Mouse (Mus musculus): ENCODE results near the gene Tmem91. TPM values are rescaled to one million over a fixed set of nuclear protein-coding genes. Genes with fewer than 3 reads are reported as not detected.

Tmem91 gene
- polyA plus RNA-seq, 1 experiment from 2014 or later, result 4.0 TPM

DNA sequence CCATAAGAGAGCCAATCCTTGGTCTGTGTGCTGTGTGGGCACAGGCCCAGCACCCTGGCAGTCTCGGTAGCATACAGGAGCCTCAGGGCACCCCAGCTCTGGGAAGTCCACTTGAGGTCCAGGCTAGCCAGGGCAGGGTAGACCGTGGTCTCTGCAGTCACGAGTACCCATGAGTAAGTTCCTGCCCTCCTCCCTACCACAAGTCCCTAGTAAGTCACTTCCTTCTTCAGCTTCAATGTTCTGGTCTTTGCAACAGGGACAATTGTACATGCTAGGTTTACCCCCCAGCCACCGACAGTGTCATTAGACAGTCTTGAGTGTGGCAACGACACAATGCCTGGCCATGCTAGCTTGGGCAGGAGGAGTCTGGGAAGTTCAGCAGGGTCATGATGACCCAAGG is 42.3 kb downstream of the Tmem91 start:
- H3K4me1 ChIP-seq, result peaks cover under 1% of the 10 kb centered on the region
- peaks cover 36% of the 10 kb centered on the region for H3K36me3 ChIP-seq (replicated peaks)
- H3K9me3 ChIP-seq, result no peaks in the 10 kb centered on the region
- no peak for ATAC-seq (ENCODE audit: low FRiP score)
- peaks cover 16% of the 10 kb centered on the region for H3K27me3 ChIP-seq
- WGBS, result 93% methylated on average over 5 of the region's 5 CpGs
- H3K4me3 ChIP-seq (replicated peaks), result no peak overlapping the region
- no peak overlapping the region for H3K27ac ChIP-seq
- no peak overlapping the region for H3K4me2 ChIP-seq
- no peak overlapping the region for H3K9ac ChIP-seq

DNA sequence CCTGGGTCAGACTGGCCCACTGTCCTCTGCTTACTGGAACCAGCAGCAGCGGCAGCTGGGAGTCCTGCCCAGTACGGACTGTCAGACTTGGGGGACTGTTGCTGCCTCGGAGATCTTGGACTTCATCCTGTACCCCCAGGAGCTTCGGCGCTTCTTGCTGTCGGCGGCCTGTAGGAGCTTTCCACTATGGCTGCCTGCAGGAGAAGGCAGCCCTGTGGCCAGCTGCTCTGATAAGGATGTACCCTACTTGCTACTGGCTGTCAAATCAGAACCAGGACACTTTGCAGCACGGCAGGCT is 46.7 kb downstream of the Tmem91 start:
- WGBS, result 68% methylated on average over 8 of the region's 8 CpGs
- no peak overlapping the region for H3K27ac ChIP-seq
- ATAC-seq (ENCODE audit: low FRiP score), result no peak
- peaks cover 26% of the 10 kb centered on the region for H3K27me3 ChIP-seq
- no peak overlapping the region for H3K4me3 ChIP-seq (replicated peaks)
- H3K9me3 ChIP-seq, result no peaks in the 10 kb centered on the region
- H3K9ac ChIP-seq, result no peak overlapping the region
- peaks cover 33% of the 10 kb centered on the region for H3K36me3 ChIP-seq (replicated peaks)
- peaks cover 11% of the 10 kb centered on the region for H3K4me1 ChIP-seq
- H3K4me2 ChIP-seq, result no peak overlapping the region

DNA sequence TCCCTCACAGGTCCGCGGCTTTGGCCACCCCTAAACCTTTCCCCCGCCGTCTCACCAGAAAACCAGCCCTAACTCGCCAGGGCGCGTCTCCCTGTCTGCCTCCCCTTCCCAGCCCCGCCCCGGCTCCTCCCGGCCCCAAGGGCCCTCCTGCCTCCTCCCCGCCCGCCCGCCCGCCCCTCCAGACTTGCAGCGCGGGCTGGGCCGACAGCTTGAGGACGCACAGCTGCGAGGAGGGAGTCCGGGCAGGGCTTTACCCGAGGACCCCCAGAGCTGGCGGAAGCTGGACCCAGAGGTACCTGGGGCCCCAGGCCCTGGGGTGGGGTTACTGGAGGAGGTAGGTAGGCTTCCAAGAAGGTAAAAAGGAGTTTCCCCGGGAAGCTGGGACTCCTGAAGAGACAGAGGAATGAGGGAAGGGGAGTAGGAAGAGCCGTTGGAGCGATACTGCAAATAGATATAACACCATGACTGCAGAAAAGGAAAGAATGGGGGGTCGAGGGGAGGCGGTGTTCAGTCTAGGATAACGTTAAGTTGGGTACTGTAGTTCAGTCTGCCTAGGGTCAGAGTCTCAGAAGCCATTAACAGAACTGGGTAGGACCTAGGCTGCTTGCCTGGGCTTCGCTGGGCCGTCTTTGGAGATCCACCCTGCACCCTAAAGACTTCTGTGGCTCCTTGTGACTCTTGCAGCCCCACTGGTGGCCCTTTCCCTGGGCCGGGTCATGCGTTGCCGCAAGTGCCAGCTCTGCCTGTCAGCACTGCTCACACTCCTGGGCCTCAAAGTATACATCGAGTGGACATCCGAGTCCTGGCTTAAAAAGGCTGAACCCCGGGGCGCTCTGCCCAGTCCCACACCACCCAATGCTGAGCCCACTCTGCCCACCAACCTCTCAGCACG is 47.3 kb downstream of the Tmem91 start:
- ATAC-seq (ENCODE audit: low FRiP score), result peak; percentile 58; the same call in 1 of the 2 replicates

DNA sequence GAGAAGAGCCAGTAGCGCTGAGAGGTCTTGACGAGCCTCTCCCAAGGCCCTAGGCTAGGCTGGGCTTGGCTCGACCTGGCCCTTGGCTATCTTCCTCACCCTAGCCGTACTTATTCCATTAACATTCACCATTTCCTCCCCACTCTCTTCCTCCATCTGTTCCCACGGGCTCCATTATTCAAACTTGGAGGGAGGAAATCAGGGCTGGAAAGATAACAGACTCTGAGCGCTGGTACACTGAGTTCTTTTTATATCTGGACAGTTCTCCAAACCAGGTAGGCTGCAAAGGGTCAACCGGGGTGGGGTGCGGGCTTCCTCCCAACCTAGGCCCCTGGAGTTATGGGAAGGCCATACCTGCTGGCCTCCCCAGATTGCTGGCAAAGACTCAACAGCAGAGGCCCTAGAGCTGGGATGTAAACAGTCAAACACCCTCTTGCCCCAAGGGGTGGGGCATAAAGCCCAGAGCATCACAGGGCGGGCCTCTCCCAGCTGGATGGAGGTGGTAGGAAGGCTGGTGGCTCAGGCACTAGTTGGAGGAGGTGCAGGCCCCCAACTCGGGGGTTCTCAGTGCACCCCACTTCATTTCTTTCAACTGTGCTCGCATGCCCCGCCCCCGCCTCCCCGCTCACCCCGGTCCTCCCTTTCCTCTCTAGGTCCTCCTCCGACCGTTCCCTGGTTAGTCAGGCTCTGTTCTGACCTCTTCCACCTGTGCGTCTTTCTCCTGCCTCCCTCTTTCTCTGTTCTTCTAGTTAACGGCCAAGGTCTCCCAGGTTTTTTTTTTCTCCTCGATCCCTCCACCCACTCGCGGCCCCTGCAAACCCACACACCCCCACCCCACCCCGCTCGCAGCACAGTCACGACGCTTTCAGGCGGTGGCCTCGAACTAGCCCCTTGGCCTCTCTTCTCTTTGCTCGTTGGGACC is 48.2 kb downstream of the Tmem91 start, which contains the start of gene B3gnt8:
Gene B3gnt8 (plus strand): TSS at position 146 of the 922 bp plus-strand sequence.
- WGBS, result 22% methylated on average over 29 of the region's 29 CpGs
- no peak within 1 kb of the TSS for H3K27ac ChIP-seq
- peak within 1 kb of the TSS; percentile 49; the same call in 1 of the 2 replicates for H3K9ac ChIP-seq

More for the DNA sequence above, 47.3 kb downstream of the Tmem91 start:
- peak overlapping the region; percentile 52 for H3K4me2 ChIP-seq
- 18% methylated on average over 38 of the region's 38 CpGs for WGBS
- no peak overlapping the region for H3K27ac ChIP-seq
- no peaks in the 10 kb centered on the region for H3K9me3 ChIP-seq
- H3K4me3 ChIP-seq (replicated peaks), result peak overlapping the region; percentile 27
- H3K36me3 ChIP-seq (replicated peaks), result peaks cover 29% of the 10 kb centered on the region
- peaks cover 26% of the 10 kb centered on the region for H3K27me3 ChIP-seq
- H3K9ac ChIP-seq, result peak overlapping the region; percentile 49; the same call in 1 of the 2 replicates
- peaks cover 11% of the 10 kb centered on the region for H3K4me1 ChIP-seq

DNA sequence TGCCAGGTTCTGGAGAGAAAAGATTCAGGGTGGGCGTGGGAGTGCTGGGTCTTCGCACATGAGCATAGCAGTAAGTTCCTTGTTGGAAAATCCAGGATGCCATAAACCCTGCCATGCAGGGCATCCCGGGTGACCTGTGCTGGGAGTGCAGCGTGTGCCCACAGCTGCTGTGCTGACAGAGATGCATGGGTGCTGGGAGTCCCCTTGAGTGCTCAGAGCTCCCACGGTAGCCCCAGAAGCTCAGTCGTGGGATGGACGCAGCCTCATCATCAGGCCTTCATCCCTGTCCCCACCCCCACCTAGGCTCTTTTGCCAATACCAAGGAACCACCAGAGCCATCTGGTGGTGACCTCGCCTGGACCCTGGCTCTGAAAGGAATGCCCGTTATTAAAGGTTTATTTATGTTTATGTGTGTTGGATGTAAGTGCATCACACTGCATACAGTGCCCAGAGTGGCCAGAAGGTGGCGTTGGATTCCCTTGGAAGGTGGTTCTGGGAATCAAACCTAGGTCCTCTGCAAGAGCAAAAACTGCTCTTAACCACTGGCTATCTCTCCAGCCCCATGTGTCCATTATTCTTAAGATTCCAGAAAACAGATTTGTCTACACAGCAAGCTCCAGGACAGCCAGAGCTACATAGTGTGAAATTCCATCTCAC is 49.2 kb downstream of the Tmem91 start:
- H3K27ac ChIP-seq, result no peak overlapping the region
- no peak for ATAC-seq (ENCODE audit: low FRiP score)
- H3K9me3 ChIP-seq, result no peaks in the 10 kb centered on the region
- H3K4me1 ChIP-seq, result peaks cover 11% of the 10 kb centered on the region
- peaks cover 30% of the 10 kb centered on the region for H3K36me3 ChIP-seq (replicated peaks)
- no peak overlapping the region for H3K4me3 ChIP-seq (replicated peaks)
- no peak overlapping the region for H3K9ac ChIP-seq
- H3K27me3 ChIP-seq, result peaks cover 26% of the 10 kb centered on the region
- 69% methylated on average over 10 of the region's 10 CpGs for WGBS
- no peak overlapping the region for H3K4me2 ChIP-seq

More for the DNA sequence above, 48.2 kb downstream of the Tmem91 start, which contains the start of gene B3gnt8:
- peaks cover 26% of the 10 kb centered on the region for H3K27me3 ChIP-seq
- no peaks in the 10 kb centered on the region for H3K9me3 ChIP-seq
- peak within 1 kb of the TSS; percentile 27 for H3K4me3 ChIP-seq (replicated peaks)
- H3K4me2 ChIP-seq, result peak within 1 kb of the TSS; percentile 52
- peaks cover 29% of the 10 kb centered on the region for H3K36me3 ChIP-seq (replicated peaks)
- H3K4me1 ChIP-seq, result peaks cover 11% of the 10 kb centered on the region
- ATAC-seq (ENCODE audit: low FRiP score), result no peak

DNA sequence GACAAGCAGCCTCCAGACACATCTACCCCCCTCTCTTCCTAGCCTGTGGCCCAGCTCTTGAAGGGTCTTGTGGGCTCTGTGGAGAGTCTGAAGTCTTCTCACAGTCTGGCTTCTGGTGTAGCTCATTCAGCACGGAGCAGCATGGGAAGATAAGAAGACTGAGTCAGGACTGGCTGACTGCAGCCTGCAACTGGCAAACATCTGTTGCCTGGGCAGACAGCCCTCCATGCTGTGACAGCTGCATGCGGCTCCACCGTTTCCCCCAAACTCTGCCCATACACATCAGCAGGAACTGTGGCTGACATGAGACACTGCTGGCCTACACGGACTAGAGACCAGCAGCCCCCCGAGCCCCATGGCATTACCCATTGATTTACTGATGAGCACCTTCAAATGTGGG is 50.1 kb downstream of the Tmem91 start:
- peaks cover 15% of the 10 kb centered on the region for H3K4me1 ChIP-seq
- H3K27me3 ChIP-seq, result peaks cover 26% of the 10 kb centered on the region
- peaks cover 22% of the 10 kb centered on the region for H3K36me3 ChIP-seq (replicated peaks)
- H3K4me2 ChIP-seq, result no peak overlapping the region
- 85% methylated on average over 5 of the region's 5 CpGs for WGBS
- no peak overlapping the region for H3K4me3 ChIP-seq (replicated peaks)
- no peak overlapping the region for H3K27ac ChIP-seq
- no peaks in the 10 kb centered on the region for H3K9me3 ChIP-seq
- H3K9ac ChIP-seq, result no peak overlapping the region
- ATAC-seq (ENCODE audit: low FRiP score), result no peak

DNA sequence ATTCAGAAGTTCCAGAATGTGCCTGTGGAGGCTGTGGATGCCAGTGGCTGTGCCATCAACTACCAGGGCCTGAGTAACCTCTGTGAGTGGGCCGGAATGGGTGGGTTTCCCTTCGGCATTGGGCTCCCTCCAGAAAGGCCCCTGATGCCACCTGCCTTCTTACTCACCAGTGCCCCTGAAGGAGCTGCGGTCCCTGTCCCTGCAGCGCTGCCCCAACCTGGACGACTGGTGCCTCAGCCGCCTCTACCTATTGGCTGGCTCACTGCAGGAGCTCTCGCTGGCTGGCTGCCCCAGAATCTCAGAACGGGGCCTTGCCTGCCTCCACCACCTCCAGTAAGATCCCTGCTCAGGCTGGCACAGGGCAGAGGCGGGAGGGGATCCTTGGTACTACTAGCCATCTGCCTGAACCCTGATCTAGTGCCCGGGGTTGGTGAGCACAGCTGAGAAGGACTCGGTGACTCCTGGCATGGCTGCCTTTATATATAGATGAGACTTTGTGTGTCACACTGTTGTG is 51.1 kb downstream of the Tmem91 start:
- Histone ChIP-seq H3K4me1 (peaks cover 20% of the 10 kb centered on the region), H3K27me3 (peaks cover 23% of the 10 kb centered on the region), H3K9ac (no peak overlapping the region), H3K9me3 (no peaks in the 10 kb centered on the region), H3K4me2 (no peak overlapping the region), H3K4me3 (replicated peaks) (no peak overlapping the region), H3K36me3 (replicated peaks) (peaks cover 15% of the 10 kb centered on the region; the same call in 1 of the 2 replicates), H3K27ac (no peak overlapping the region)
- ATAC-seq (ENCODE audit: low FRiP score), result no peak
- WGBS, result 88% methylated on average over 11 of the region's 11 CpGs

DNA sequence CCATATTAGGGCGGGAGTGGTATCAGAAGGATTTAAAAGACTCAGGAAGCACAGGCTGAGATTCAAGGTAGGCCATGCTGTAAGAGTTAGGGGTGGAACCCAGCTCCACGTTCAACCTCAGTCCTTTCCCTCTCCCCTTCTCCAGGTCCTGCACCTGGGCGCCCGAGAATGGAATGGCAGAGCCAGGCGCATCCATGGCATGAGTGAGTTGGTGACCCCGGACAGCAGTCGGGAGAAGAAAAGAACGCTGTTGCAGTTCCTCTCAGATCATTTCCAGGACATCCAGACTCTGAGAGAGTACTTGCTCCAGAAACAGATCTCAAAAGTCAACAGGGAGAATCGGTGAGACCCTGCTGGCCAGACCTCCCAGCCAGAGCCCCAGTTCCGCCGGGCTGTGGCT is 54.2 kb downstream of the Tmem91 start:
- no peak for ATAC-seq (ENCODE audit: low FRiP score)
- H3K4me3 ChIP-seq (replicated peaks), result no peak overlapping the region
- H3K36me3 ChIP-seq (replicated peaks), result peaks cover 14% of the 10 kb centered on the region; the same call in 1 of the 2 replicates
- 92% methylated on average over 11 of the region's 11 CpGs for WGBS
- no peak overlapping the region for H3K4me2 ChIP-seq
- no peak overlapping the region for H3K9ac ChIP-seq
- no peak overlapping the region for H3K27ac ChIP-seq
- no peaks in the 10 kb centered on the region for H3K9me3 ChIP-seq
- H3K27me3 ChIP-seq, result peaks cover 7% of the 10 kb centered on the region
- H3K4me1 ChIP-seq, result peaks cover 12% of the 10 kb centered on the region; the same call in 1 of the 2 replicates

DNA sequence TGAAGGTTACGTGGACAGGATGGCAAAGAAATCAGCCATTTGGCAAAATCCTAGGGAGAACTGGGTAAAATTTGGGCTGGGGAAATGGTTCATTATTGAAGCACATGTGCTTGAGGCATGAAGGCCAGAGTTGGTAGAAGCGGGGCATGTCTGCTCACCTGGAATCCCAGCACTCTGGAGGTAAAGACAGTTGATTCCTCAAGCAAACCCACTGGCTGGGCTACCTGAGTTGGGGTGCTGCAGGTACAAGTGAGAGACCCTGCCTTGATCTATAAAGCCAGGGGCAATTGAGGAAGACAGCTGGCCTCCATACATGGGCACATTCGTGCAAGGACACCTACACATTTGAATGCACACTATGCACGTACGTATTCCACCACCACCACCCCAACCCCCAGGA is 54.9 kb downstream of the Tmem91 start:
- Histone ChIP-seq H3K9ac (no peak overlapping the region), H3K27me3 (peaks cover 7% of the 10 kb centered on the region), H3K4me2 (peak overlapping the region; percentile 69), H3K4me1 (peaks cover 12% of the 10 kb centered on the region; the same call in 1 of the 2 replicates), H3K4me3 (replicated peaks) (peak overlapping the region; percentile 63), H3K27ac (no peak overlapping the region), H3K36me3 (replicated peaks) (0 out of 2 replicates have a peak, but pooled peaks cover 8% of the 10 kb centered on the region), H3K9me3 (no peaks in the 10 kb centered on the region)
- ATAC-seq (ENCODE audit: low FRiP score), result no peak
- WGBS, result 94% methylated on average over 5 of the region's 5 CpGs

DNA sequence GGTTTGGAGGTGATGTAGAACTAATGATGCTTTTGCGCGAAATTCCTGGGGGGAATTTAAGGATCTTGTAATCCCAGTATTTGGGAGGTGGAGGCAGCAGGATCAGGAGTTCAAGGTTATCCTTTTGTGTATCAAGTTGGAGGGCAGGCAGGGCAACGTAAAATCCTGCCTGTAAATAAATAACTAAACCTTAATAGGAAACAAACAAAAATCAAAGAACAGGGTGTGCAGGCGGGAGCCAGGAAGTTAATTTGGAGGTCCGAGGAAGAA is 55.3 kb downstream of the Tmem91 start:
- peaks cover 12% of the 10 kb centered on the region; the same call in 1 of the 2 replicates for H3K4me1 ChIP-seq
- peak overlapping the region; percentile 69 for H3K4me2 ChIP-seq
- H3K4me3 ChIP-seq (replicated peaks), result peak overlapping the region; percentile 63
- 19% methylated on average over 5 of the region's 5 CpGs for WGBS
- H3K9me3 ChIP-seq, result no peaks in the 10 kb centered on the region
- H3K36me3 ChIP-seq (replicated peaks), result 0 out of 2 replicates have a peak, but pooled peaks cover 8% of the 10 kb centered on the region
- peak overlapping the region; percentile 53 for H3K9ac ChIP-seq
- peaks cover 7% of the 10 kb centered on the region for H3K27me3 ChIP-seq
- no peak for ATAC-seq (ENCODE audit: low FRiP score)
- H3K27ac ChIP-seq, result no peak overlapping the region
